Mouse (Mus musculus): ENCODE measurements around the gene Ak5.
A peak's percentile ranks its signal among the peaks of the same experiment; 100 is the strongest.
"Not testable (repeated sequence)": the region's sequence is repeated elsewhere in the genome, so short reads cannot be mapped to it uniquely, and the experiment has no call there.

The Ak5 gene

GRCm38 (mm10) chr3:152620534-152620933 is 47.6 kb downstream of the Ak5 start:
- no peak for DNase-seq

GRCm38 (mm10) chr3:152620058-152620457 is 48.1 kb downstream of the Ak5 start:
- no peak for DNase-seq

- no peak for DNase-seq
Observed at GRCm38 (mm10) chr3:152609076-152609475, 59.1 kb downstream of the Ak5 start.

- DNase-seq: peak; percentile 8 to 21
Observed at GRCm38 (mm10) chr3:152605849-152606248, 62.3 kb downstream of the Ak5 start.

GRCm38 (mm10) chr3:152599679-152600078 is 68.5 kb downstream of the Ak5 start:
- DNase-seq: no peak

GRCm38 (mm10) chr3:152596406-152597050 is 71.6 kb downstream of the Ak5 start:
- no peak for DNase-seq

GRCm38 (mm10) chr3:152592767-152593425 is 75.3 kb downstream of the Ak5 start:
- DNase-seq: no peak

GRCm38 (mm10) chr3:152590491-152590890 is 77.7 kb downstream of the Ak5 start:
- DNase-seq: no peak

GRCm38 (mm10) chr3:152589101-152589500 is 79.1 kb downstream of the Ak5 start:
- DNase-seq: not testable (repeated sequence)

GRCm38 (mm10) chr3:152587007-152587406 is 81.2 kb downstream of the Ak5 start:
- DNase-seq: no peak

GRCm38 (mm10) chr3:152586191-152586590 is 82.0 kb downstream of the Ak5 start:
- no peak for DNase-seq

GRCm38 (mm10) chr3:152585581-152585980 is 82.6 kb downstream of the Ak5 start:
- no peak for DNase-seq

- no peak for DNase-seq
Observed at GRCm38 (mm10) chr3:152583033-152583432, 85.1 kb downstream of the Ak5 start.

- not testable (repeated sequence) for DNase-seq
Observed at GRCm38 (mm10) chr3:152581853-152582252, 86.3 kb downstream of the Ak5 start.

- DNase-seq: no peak
Observed at GRCm38 (mm10) chr3:152579984-152580591, 88.1 kb downstream of the Ak5 start.

- no peak for DNase-seq
Observed at GRCm38 (mm10) chr3:152578282-152579228, 89.6 kb downstream of the Ak5 start.

- DNase-seq: no peak
Observed at GRCm38 (mm10) chr3:152577763-152578162, 90.4 kb downstream of the Ak5 start.

GRCm38 (mm10) chr3:152577273-152577672 is 90.9 kb downstream of the Ak5 start:
- DNase-seq: no peak

GRCm38 (mm10) chr3:152569242-152569605 is 98.9 kb downstream of the Ak5 start:
- DNase-seq: no peak

GRCm38 (mm10) chr3:152568455-152569241 is 99.5 kb downstream of the Ak5 start:
- no peak for DNase-seq

- DNase-seq: no peak
Observed at GRCm38 (mm10) chr3:152564516-152565113, 103.5 kb downstream of the Ak5 start.

GRCm38 (mm10) chr3:152563833-152564232 is 104.3 kb downstream of the Ak5 start:
- no peak for DNase-seq

All from cerebellum, postnatal 25 days (tissue).